Mouse (Mus musculus): ENCODE data around the gene Kbtbd12.

Kbtbd12 gene

GRCm38 (mm10) chr6:88626912-88627311 is 10.8 kb downstream of the Kbtbd12 start:
- DNase-seq (ENCODE audit: low read depth), result no peak

GRCm38 (mm10) chr6:88626462-88626861 is 11.3 kb downstream of the Kbtbd12 start:
- DNase-seq (ENCODE audit: low read depth), result no peak

GRCm38 (mm10) chr6:88621816-88622481 is 15.8 kb downstream of the Kbtbd12 start:
- no peak for DNase-seq (ENCODE audit: low read depth)

- no peak for DNase-seq (ENCODE audit: low read depth)
Measured at GRCm38 (mm10) chr6:88619542-88619941, 18.2 kb downstream of the Kbtbd12 start.

- no peak for DNase-seq (ENCODE audit: low read depth)
Measured at GRCm38 (mm10) chr6:88615352-88615751, 22.4 kb downstream of the Kbtbd12 start.

GRCm38 (mm10) chr6:88606417-88606816 is 31.3 kb downstream of the Kbtbd12 start:
- no peak for DNase-seq (ENCODE audit: low read depth)

- no peak for DNase-seq (ENCODE audit: low read depth)
Measured at GRCm38 (mm10) chr6:88605715-88606114, 32.0 kb downstream of the Kbtbd12 start.

- no peak for DNase-seq (ENCODE audit: low read depth)
Measured at GRCm38 (mm10) chr6:88605235-88605634, 32.5 kb downstream of the Kbtbd12 start.

- DNase-seq (ENCODE audit: low read depth), result no peak
Measured at GRCm38 (mm10) chr6:88596108-88596507, 41.6 kb downstream of the Kbtbd12 start.

- no peak for DNase-seq (ENCODE audit: low read depth)
Measured at GRCm38 (mm10) chr6:88592367-88592766, 45.4 kb downstream of the Kbtbd12 start.

- DNase-seq (ENCODE audit: low read depth), result no peak
Measured at GRCm38 (mm10) chr6:88590231-88590630, 47.5 kb downstream of the Kbtbd12 start.

- no peak for DNase-seq (ENCODE audit: low read depth)
Measured at GRCm38 (mm10) chr6:88589517-88589916, 48.2 kb downstream of the Kbtbd12 start.

GRCm38 (mm10) chr6:88588581-88589256 is 49.0 kb downstream of the Kbtbd12 start:
- DNase-seq (ENCODE audit: low read depth), result no peak

GRCm38 (mm10) chr6:88587091-88587490 is 50.7 kb downstream of the Kbtbd12 start:
- no peak for DNase-seq (ENCODE audit: low read depth)

GRCm38 (mm10) chr6:88583950-88584349 is 53.8 kb downstream of the Kbtbd12 start:
- DNase-seq (ENCODE audit: low read depth), result no peak

GRCm38 (mm10) chr6:88576495-88576894 is 61.3 kb downstream of the Kbtbd12 start:
- no peak for DNase-seq (ENCODE audit: low read depth)

- DNase-seq (ENCODE audit: low read depth), result no peak
Measured at GRCm38 (mm10) chr6:88566676-88567075, 71.1 kb downstream of the Kbtbd12 start.

GRCm38 (mm10) chr6:88565033-88565432 is 72.7 kb downstream of the Kbtbd12 start:
- DNase-seq (ENCODE audit: low read depth), result no peak

- no peak for DNase-seq (ENCODE audit: low read depth)
Measured at GRCm38 (mm10) chr6:88560156-88560555, 77.6 kb downstream of the Kbtbd12 start.

GRCm38 (mm10) chr6:88559688-88560087 is 78.1 kb downstream of the Kbtbd12 start:
- DNase-seq (ENCODE audit: low read depth), result no peak

GRCm38 (mm10) chr6:88558076-88558475 is 79.7 kb downstream of the Kbtbd12 start:
- no peak for DNase-seq (ENCODE audit: low read depth)

GRCm38 (mm10) chr6:88557548-88557947 is 80.2 kb downstream of the Kbtbd12 start:
- DNase-seq (ENCODE audit: low read depth), result no peak

GRCm38 (mm10) chr6:88549916-88550315 is 87.8 kb downstream of the Kbtbd12 start:
- DNase-seq (ENCODE audit: low read depth), result no peak

Data from c-Kit-positive CD71-positive TER-119-negative erythroid progenitor cells, embryonic 14.5 days (primary cell).